In the genomic region with DNA sequence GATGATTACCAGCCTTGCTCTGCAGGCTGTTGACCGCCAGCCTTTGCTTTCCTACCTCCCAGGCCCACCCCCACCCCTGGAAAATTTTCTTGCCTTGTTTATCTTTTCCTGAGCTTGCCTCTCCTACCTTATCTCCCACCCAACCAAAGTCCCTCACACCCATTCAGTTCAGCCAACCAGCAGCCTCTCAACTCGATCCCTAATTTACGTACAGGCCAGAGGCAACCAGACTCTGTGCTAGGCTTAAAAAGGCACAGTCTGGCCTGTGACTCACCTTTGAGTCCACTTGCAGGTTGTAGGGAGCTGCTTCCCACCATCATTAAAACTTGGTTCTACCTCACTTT, we compare ENCODE assay signal across 20 mouse cellular contexts. TPM values are rescaled to one million over a fixed set of nuclear protein-coding genes. Genes with fewer than 3 reads are reported as not detected.
A peak's percentile ranks its signal among the peaks of the same experiment; 100 is the strongest.
DNase-seq lines count a peak whose midpoint lies in the region; ATAC-seq and TF ChIP-seq lines count a peak whose summit lies in the region.
"Had no signal": no experiment of that assay in that cellular context is flagged by ENCODE, and none has a peak within 500 bp of the region (broad histone marks: within the 10 kb centered on the region; RNA-seq: fewer than 3 reads in every experiment).

No protein-coding gene starts in this region.

- no peaks in the 10 kb centered on the region for H3K27me3 ChIP-seq in heart, embryonic 13.5 days (replicated peaks)
- no peaks in the 10 kb centered on the region for H3K27me3 ChIP-seq in liver, embryonic 15.5 days
- no peaks in the 10 kb centered on the region for H3K27me3 ChIP-seq in stomach, postnatal 0 days (ENCODE audit: control insufficient read depth, insufficient read depth, low read length)
- H3K27me3 ChIP-seq in midbrain, postnatal 0 days (ENCODE audit: insufficient read depth, low read length): no peaks in the 10 kb centered on the region
- H3K27me3 ChIP-seq: embryonic facial prominence, embryonic 15.5 days; hindbrain, embryonic 15.5 days had no signal

- intact Hi-C loops in heart, postnatal 36 days (cut with DNase I): no loop called here

- no peak for TF ChIP-seq EP300 in stomach, postnatal 0 days (optimal IDR thresholded peaks at IDR 0.05)

- no peak overlapping the region for H3K4me3 ChIP-seq in heart, embryonic 13.5 days
- H3K4me3 ChIP-seq in liver, embryonic 15.5 days (replicated peaks): no peak overlapping the region
- H3K4me3 ChIP-seq in stomach, postnatal 0 days (ENCODE audit: low read depth, low read length): no peak overlapping the region
- H3K4me3 ChIP-seq in midbrain, postnatal 0 days (ENCODE audit: low read depth, low read length): no peak overlapping the region
- H3K4me3 ChIP-seq: embryonic facial prominence, embryonic 15.5 days; heart, adult 2 months; hindbrain, embryonic 15.5 days had no signal

- no peak for DNase-seq in heart, postnatal 36 days
- peak; percentile 63 for DNase-seq in stomach, postnatal 0 days (ENCODE audit: low spot score)
- DNase-seq in frontal cortex, postnatal 25 days (ENCODE audit: low spot score in 2 of 2): no peak
- DNase-seq in frontal cortex, adult 2 months (ENCODE audit: extremely low spot score in 1 of 2, low spot score in 1 of 2): no peak
- DNase-seq in midbrain, postnatal 0 days (ENCODE audit: low spot score): no peak
- DNase-seq: adrenal gland, postnatal 10 days; embryo, embryonic 11 days; gastrocnemius, postnatal 14 days; heart, adult 2 months; kidney, adult 8-10 months; layer of hippocampus, adult 9-11 months; spleen, adult 18-20 months; thymus, postnatal 14 days had no signal

- peaks cover 5% of the 10 kb centered on the region; the same call in 1 of the 2 replicates for H3K9me3 ChIP-seq in heart, embryonic 13.5 days
- H3K9me3 ChIP-seq in liver, embryonic 15.5 days (replicated peaks): no peaks in the 10 kb centered on the region
- no peaks in the 10 kb centered on the region for H3K9me3 ChIP-seq in stomach, postnatal 0 days (ENCODE audit: control insufficient read depth, low read length)
- no peaks in the 10 kb centered on the region for H3K9me3 ChIP-seq in midbrain, postnatal 0 days (ENCODE audit: low read length)
- H3K9me3 ChIP-seq: embryonic facial prominence, embryonic 15.5 days; hindbrain, embryonic 15.5 days had no signal

- 36% methylated on average over 3 of the region's 3 CpGs for WGBS in heart, embryonic 13.5 days
- 25% methylated on average over 3 of the region's 3 CpGs for WGBS in liver, embryonic 15.5 days (ENCODE audit: insufficient replicate concordance)
- 59% methylated on average over 3 of the region's 3 CpGs for WGBS in stomach, postnatal 0 days
- WGBS in midbrain, postnatal 0 days: 87% methylated on average over 3 of the region's 3 CpGs

- no peak overlapping the region for H3K9ac ChIP-seq in heart, embryonic 13.5 days
- H3K9ac ChIP-seq in liver, embryonic 15.5 days: peak overlapping the region; percentile 39; the same call in 1 of the 2 replicates
- no peak overlapping the region for H3K9ac ChIP-seq in stomach, postnatal 0 days (ENCODE audit: low read length)
- no peak overlapping the region for H3K9ac ChIP-seq in midbrain, postnatal 0 days (replicated peaks; ENCODE audit: low read length, poor library complexity, severe bottlenecking)
- H3K9ac ChIP-seq: embryonic facial prominence, embryonic 15.5 days; hindbrain, embryonic 15.5 days had no signal

- ATAC-seq in heart, embryonic 13.5 days (ENCODE audit: extremely low read depth, insufficient number of reproducible peaks, low FRiP score, low TSS enrichment): no peak; the same call in 1 of the 2 replicates
- ATAC-seq in erythroid progenitor cell, adult 5-6 weeks (replicated peaks; ENCODE audit: low FRiP score, poor library complexity, severe bottlenecking): peak; percentile 91
- peak; percentile 91 for ATAC-seq in liver, embryonic 15.5 days (ENCODE audit: insufficient read depth)
- peak; percentile 76 for ATAC-seq in stomach, postnatal 0 days (ENCODE audit: low FRiP score, low TSS enrichment)
- ATAC-seq in midbrain, postnatal 0 days (ENCODE audit: low FRiP score): no peak
- ATAC-seq: forebrain, embryonic 16.5 days had no signal

- TF ChIP-seq CTCF in stomach, postnatal 0 days (IDR thresholded peaks at IDR 0.05; ENCODE audit: low read depth): no peak
- TF ChIP-seq CTCF in midbrain, postnatal 0 days (IDR thresholded peaks at IDR 0.05): no peak

- peaks cover 19% of the 10 kb centered on the region for H3K4me1 ChIP-seq in heart, embryonic 13.5 days
- H3K4me1 ChIP-seq in liver, embryonic 15.5 days (replicated peaks): peaks cover 39% of the 10 kb centered on the region
- no peaks in the 10 kb centered on the region for H3K4me1 ChIP-seq in stomach, postnatal 0 days (replicated peaks; ENCODE audit: control insufficient read depth, insufficient read depth)
- H3K4me1 ChIP-seq in midbrain, postnatal 0 days (ENCODE audit: insufficient read depth, low read length): no peaks in the 10 kb centered on the region
- H3K4me1 ChIP-seq: embryonic facial prominence, embryonic 15.5 days; hindbrain, embryonic 15.5 days had no signal

- no peaks in the 10 kb centered on the region for H3K36me3 ChIP-seq in heart, embryonic 13.5 days
- H3K36me3 ChIP-seq in liver, embryonic 15.5 days (replicated peaks): no peaks in the 10 kb centered on the region
- H3K36me3 ChIP-seq in stomach, postnatal 0 days (ENCODE audit: control insufficient read depth, insufficient read depth, low read length): no peaks in the 10 kb centered on the region
- H3K36me3 ChIP-seq in midbrain, postnatal 0 days (ENCODE audit: insufficient read depth, low read length): no peaks in the 10 kb centered on the region
- H3K36me3 ChIP-seq: embryonic facial prominence, embryonic 15.5 days; hindbrain, embryonic 15.5 days had no signal

- no peak overlapping the region for H3K4me2 ChIP-seq in heart, embryonic 13.5 days
- peak overlapping the region; percentile 48 for H3K4me2 ChIP-seq in liver, embryonic 15.5 days
- H3K4me2 ChIP-seq in stomach, postnatal 0 days (replicated peaks; ENCODE audit: low read depth): no peak overlapping the region
- no peak overlapping the region for H3K4me2 ChIP-seq in midbrain, postnatal 0 days (ENCODE audit: low read depth, low read length, poor library complexity, severe bottlenecking)
- H3K4me2 ChIP-seq: embryonic facial prominence, embryonic 15.5 days; hindbrain, embryonic 15.5 days had no signal

- peak overlapping the region; percentile 51; the same call in 1 of the 2 replicates for H3K27ac ChIP-seq in heart, embryonic 13.5 days (replicated peaks)
- peak overlapping the region; percentile 89 for H3K27ac ChIP-seq in liver, embryonic 15.5 days (replicated peaks)
- no peak overlapping the region for H3K27ac ChIP-seq in stomach, postnatal 0 days (replicated peaks)
- no peak overlapping the region for H3K27ac ChIP-seq in midbrain, postnatal 0 days (ENCODE audit: low read depth, low read length)
- H3K27ac ChIP-seq: embryonic facial prominence, embryonic 15.5 days; heart, adult 2 months; hindbrain, embryonic 15.5 days had no signal

RNA-seq across cellular contexts. Expression of a gene that starts 18.5 kb away (rescaled TPM):
- 6.8 and 8.4 TPM in 2 replicates for polyA plus RNA-seq in heart, embryonic 13.5 days (2015; fragmentation: Nextera tagmentation; extraction: Ambion mirVana)
- 10 to 100 TPM; 22.3 to 25.3 TPM for total RNA-seq in heart, postnatal 36 days (2021)
- total RNA-seq in erythroid progenitor cell, adult 5-6 weeks (2015; ENCODE audit: low replicate concordance): 184 TPM in 2 replicates
- 538 and 553 TPM in 2 replicates for total RNA-seq in erythroid progenitor cell, adult 5-6 weeks (2017; ENCODE audit: low replicate concordance)
- polyA plus RNA-seq in liver, embryonic 15.5 days (2015; fragmentation: Nextera tagmentation; extraction: Ambion mirVana): 97.2 and 101 TPM in 2 replicates
- polyA plus RNA-seq in stomach, postnatal 0 days (2015; fragmentation: Nextera tagmentation; extraction: Ambion mirVana): 3.6 and 4.4 TPM in 2 replicates
- 135 and 141 TPM in 2 replicates for polyA plus RNA-seq in frontal cortex, adult 2 months (2012; rRNA removed)
- total RNA-seq in midbrain, postnatal 0 days (2014; rRNA removed): 118 and 163 TPM in 2 replicates
- 14.2 and 15.0 TPM in 2 replicates for polyA plus RNA-seq in midbrain, postnatal 0 days (2015; fragmentation: Nextera tagmentation; extraction: Ambion mirVana)

RNA-seq across cellular contexts. Expression of a gene that starts 33.2 kb away (rescaled TPM):
- polyA plus RNA-seq in heart, embryonic 13.5 days (2015; fragmentation: Nextera tagmentation; extraction: Ambion mirVana): 492 and 539 TPM in 2 replicates
- 100 to 1,000 TPM; 324 to 333 TPM for total RNA-seq in heart, postnatal 36 days (2021)
- total RNA-seq in erythroid progenitor cell, adult 5-6 weeks (2015; ENCODE audit: low replicate concordance): 386 and 406 TPM in 2 replicates
- 293 and 564 TPM in 2 replicates for total RNA-seq in erythroid progenitor cell, adult 5-6 weeks (2017; ENCODE audit: low replicate concordance)
- polyA plus RNA-seq in liver, embryonic 15.5 days (2015; fragmentation: Nextera tagmentation; extraction: Ambion mirVana): 380 and 449 TPM in 2 replicates
- polyA plus RNA-seq in stomach, postnatal 0 days (2015; fragmentation: Nextera tagmentation; extraction: Ambion mirVana): 688 and 733 TPM in 2 replicates
- polyA plus RNA-seq in frontal cortex, adult 2 months (2012; rRNA removed): 494 and 531 TPM in 2 replicates
- total RNA-seq in midbrain, postnatal 0 days (2014; rRNA removed): 440 and 661 TPM in 2 replicates
- polyA plus RNA-seq in midbrain, postnatal 0 days (2015; fragmentation: Nextera tagmentation; extraction: Ambion mirVana): 440 and 453 TPM in 2 replicates

RNA-seq across cellular contexts. Expression of a gene that starts 51.0 kb away (rescaled TPM):
- polyA plus RNA-seq in heart, embryonic 13.5 days (2015; fragmentation: Nextera tagmentation; extraction: Ambion mirVana): 0.45 and 0.84 TPM in 2 replicates
- total RNA-seq in heart, postnatal 36 days (2021): not detected
- not detected in 2 replicates for total RNA-seq in erythroid progenitor cell, adult 5-6 weeks (2015; ENCODE audit: low replicate concordance)
- total RNA-seq in erythroid progenitor cell, adult 5-6 weeks (2017; ENCODE audit: low replicate concordance): not detected in 2 replicates
- 0.06 and 0.09 TPM in 2 replicates for polyA plus RNA-seq in liver, embryonic 15.5 days (2015; fragmentation: Nextera tagmentation; extraction: Ambion mirVana)
- polyA plus RNA-seq in stomach, postnatal 0 days (2015; fragmentation: Nextera tagmentation; extraction: Ambion mirVana): 0.97 and 1.3 TPM in 2 replicates
- polyA plus RNA-seq in frontal cortex, adult 2 months (2012; rRNA removed): 1.7 and 2.5 TPM in 2 replicates
- 1.4 and 3.9 TPM in 2 replicates for total RNA-seq in midbrain, postnatal 0 days (2014; rRNA removed)
- polyA plus RNA-seq in midbrain, postnatal 0 days (2015; fragmentation: Nextera tagmentation; extraction: Ambion mirVana): 2.1 and 2.4 TPM in 2 replicates
- total RNA-seq: heart, postnatal 25 days had no signal

Comparison
In these comparisons a context has a peak if more than half of its experiments do, and no peak if none do; other contexts are left out.
1. ATAC-seq: peak in erythroid progenitor cell, adult 5-6 weeks (single experiment), liver, embryonic 15.5 days (single experiment) and stomach, postnatal 0 days (single experiment); none in heart, embryonic 13.5 days (single experiment) and midbrain, postnatal 0 days (single experiment).
2. H3K27ac ChIP-seq: peak in heart, embryonic 13.5 days (single experiment) and liver, embryonic 15.5 days (single experiment); none in stomach, postnatal 0 days (single experiment) and midbrain, postnatal 0 days (single experiment).